Mouse (Mus musculus) limb, embryonic 14.5 days (tissue): ENCODE data around the gene Hectd4. TPM values are rescaled to one million over a fixed set of nuclear protein-coding genes. Genes with fewer than 3 reads are reported as not detected.

ENCODE experiments used
- ATAC-seq: fragments of 200-750 bp; cut with Nextera tagmentation; 2 replicates; pipeline ENCODE4 v1.8.0; 2017; ENCODE audit warnings: low read depth, moderate number of reproducible peaks, moderate TSS enrichment; ENCODE audit not compliant: low FRiP score
- DNase-seq: peaks from one replicate; pipeline ENCODE4 v3.0.0-alpha.2; 2015; ENCODE audit warnings: low spot score
- H3K27ac ChIP-seq: fragments of 300-500 bp; sonication (generic); replicated peaks from 2 replicates; pipeline ENCODE4 v1.5.1; 2014; ENCODE audit warnings: low read depth, mild to moderate bottlenecking, low read length, moderate library complexity, mixed read lengths
- H3K27me3 ChIP-seq: fragments of 300-500 bp; sonication (generic); 2 replicates; pipeline ENCODE4 v1.6.1; 2014; ENCODE audit warnings: low read length, mixed read lengths; ENCODE audit not compliant: control insufficient read depth, insufficient read depth
- H3K36me3 ChIP-seq: fragments of 300-500 bp; sonication (generic); 2 replicates; pipeline ENCODE4 v1.6.1; 2014; ENCODE audit warnings: mild to moderate bottlenecking, low read length, moderate library complexity, mixed read lengths; ENCODE audit not compliant: control insufficient read depth, insufficient read depth
- H3K4me1 ChIP-seq: fragments of 300-500 bp; sonication (generic); 2 replicates; pipeline ENCODE4 v1.6.1; 2014; ENCODE audit warnings: antibody characterized with exemption, low read length, mixed read lengths; ENCODE audit not compliant: control insufficient read depth, insufficient read depth
- H3K4me2 ChIP-seq: fragments of 300-500 bp; sonication (generic); replicated peaks from 2 replicates; pipeline ENCODE4 v1.6.1; 2014; ENCODE audit warnings: low read depth, mild to moderate bottlenecking, low read length, moderate library complexity; ENCODE audit not compliant: severe bottlenecking
- H3K4me3 ChIP-seq: fragments of 300-500 bp; sonication (generic); replicated peaks from 2 replicates; pipeline ENCODE4 v1.5.1; 2014; ENCODE audit warnings: low read length
- H3K9ac ChIP-seq: fragments of 300-500 bp; sonication (generic); 2 replicates; pipeline ENCODE4 v1.6.1; 2014; ENCODE audit warnings: mild to moderate bottlenecking, low read depth, low read length, moderate library complexity; ENCODE audit not compliant: severe bottlenecking
- H3K9me3 ChIP-seq: fragments of 300-500 bp; sonication (generic); 2 replicates; pipeline ENCODE4 v1.6.1; 2016; ENCODE audit warnings: low read length; ENCODE audit not compliant: control insufficient read depth
- POLR2A ChIP-seq: fragments of 200-500 bp; IDR thresholded peaks from 2 replicates; pipeline ENCODE4 v1.8.0; 2012; ENCODE audit warnings: inconsistent platforms, mild to moderate bottlenecking, moderate library complexity, borderline replicate concordance; ENCODE audit not compliant: insufficient read depth, insufficient read length; ENCODE audit errors: extremely low read depth
- WGBS: fragments of 180-500 bp; shearing (Covaris S2); extraction: QIAGEN DNeasy Blood & Tissue Kit; methylation state at CpG from one replicate; pipeline ENCODE4 v1.1.7; 2014; 5-methylcytosine and 5-hydroxymethylcytosine counted together
- polyA plus RNA-seq, 2 experiments: library from polyadenylated mRNA; depleted of rRNA in 1 of 2; stranded (reverse) in 1 of 2; unstranded in 1 of 2; fragments of >200 nt; fragmentation: Nextera tagmentation in 1 of 2; extraction: Ambion mirVana in 1 of 2; gene quantifications; 2 replicates each; pipeline versions ENCODE4 v1.2.1 to v1.2.3; 2012 to 2014

Gene Hectd4
- polyA plus RNA-seq, 2 experiments = 7.0 to 15.2 TPM

DNA sequence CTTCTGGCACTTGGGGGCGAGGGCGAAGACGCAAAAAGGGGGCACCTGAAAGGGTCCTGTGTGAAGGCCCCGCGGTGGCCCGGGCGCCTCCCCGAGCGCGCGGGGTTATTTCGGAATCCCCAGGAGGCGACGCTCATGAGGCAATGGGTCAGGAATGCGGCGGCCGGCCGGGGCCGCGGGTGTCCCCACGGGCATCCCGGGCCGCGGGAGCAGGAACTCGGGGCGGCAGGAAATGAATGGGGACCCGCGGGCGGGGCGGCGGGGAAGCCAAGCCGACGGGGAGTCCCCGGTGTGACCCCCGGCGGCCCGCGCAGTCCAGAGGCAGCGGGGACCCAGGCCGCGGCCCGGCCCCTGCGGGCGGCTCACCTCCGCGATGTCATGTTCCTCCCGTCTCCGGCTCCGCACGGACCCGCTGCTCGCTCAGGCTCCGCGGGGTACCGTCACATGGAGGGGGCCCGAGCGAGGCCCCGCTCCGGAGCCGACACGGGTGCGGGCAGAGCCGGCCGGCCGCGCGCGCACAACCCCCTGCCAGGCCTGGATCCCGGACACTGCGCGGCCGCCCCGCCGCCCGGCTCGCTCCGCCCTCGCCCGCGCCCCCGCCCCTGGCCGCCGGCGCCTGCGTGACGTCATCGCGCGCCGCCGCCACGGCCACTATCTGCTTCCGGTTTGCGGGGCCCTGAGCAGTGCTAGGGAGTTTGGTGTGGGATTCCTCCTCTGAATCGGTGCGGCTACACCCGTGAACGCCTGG, 29.0 kb upstream of the Hectd4 start, which contains the start of gene Ptpn11:
TSS of gene Ptpn11 (minus strand) at position 562 of the 748 bp plus-strand sequence.
- peaks cover 9% of the 10 kb centered on the region for H3K4me1 ChIP-seq
- peak within 1 kb of the TSS; percentile 57 for H3K4me2 ChIP-seq
- no peaks in the 10 kb centered on the region for H3K36me3 ChIP-seq
- DNase-seq (peak; percentile 80), ATAC-seq (peak; percentile 97)
- TF ChIP-seq POLR2A = peak; percentile 28; the same call in 1 of the 2 replicates
- H3K4me3 ChIP-seq = peak within 1 kb of the TSS; percentile 96
- H3K27ac ChIP-seq = peak within 1 kb of the TSS; percentile 80
- WGBS = under 1% methylated on average over 47 of the region's 98 CpGs
- H3K9me3 ChIP-seq = no peaks in the 10 kb centered on the region
- H3K27me3 ChIP-seq = no peaks in the 10 kb centered on the region
- peak within 1 kb of the TSS; percentile 89 for H3K9ac ChIP-seq

DNA sequence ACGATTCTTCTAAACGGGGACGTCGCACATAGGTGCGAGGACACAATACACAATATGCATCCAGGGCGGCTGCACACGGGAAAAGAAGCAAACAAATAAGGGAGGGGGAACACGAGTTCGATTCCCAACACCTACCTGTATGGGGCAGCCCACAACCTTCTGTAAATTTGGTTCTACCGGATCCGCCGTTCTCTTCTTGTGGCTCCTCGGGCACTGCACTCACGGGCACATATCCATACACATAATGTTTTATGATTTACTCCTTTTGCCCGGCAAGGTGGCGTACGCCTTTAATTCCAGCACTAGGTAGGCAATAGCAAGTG, 28.5 kb upstream of the Hectd4 start:
- peaks cover 7% of the 10 kb centered on the region for H3K4me1 ChIP-seq
- peak overlapping the region; percentile 80 for H3K27ac ChIP-seq
- H3K27me3 ChIP-seq = no peaks in the 10 kb centered on the region
- peak overlapping the region; percentile 96 for H3K4me3 ChIP-seq
- H3K9ac ChIP-seq = peak overlapping the region; percentile 89
- H3K9me3 ChIP-seq = no peaks in the 10 kb centered on the region
- no peak for TF ChIP-seq POLR2A
- 10% methylated on average over 17 of the region's 17 CpGs for WGBS
- ATAC-seq = peak; percentile 45
- H3K4me2 ChIP-seq = peak overlapping the region; percentile 57
- H3K36me3 ChIP-seq = no peaks in the 10 kb centered on the region
- peak; percentile 3 for DNase-seq

DNA sequence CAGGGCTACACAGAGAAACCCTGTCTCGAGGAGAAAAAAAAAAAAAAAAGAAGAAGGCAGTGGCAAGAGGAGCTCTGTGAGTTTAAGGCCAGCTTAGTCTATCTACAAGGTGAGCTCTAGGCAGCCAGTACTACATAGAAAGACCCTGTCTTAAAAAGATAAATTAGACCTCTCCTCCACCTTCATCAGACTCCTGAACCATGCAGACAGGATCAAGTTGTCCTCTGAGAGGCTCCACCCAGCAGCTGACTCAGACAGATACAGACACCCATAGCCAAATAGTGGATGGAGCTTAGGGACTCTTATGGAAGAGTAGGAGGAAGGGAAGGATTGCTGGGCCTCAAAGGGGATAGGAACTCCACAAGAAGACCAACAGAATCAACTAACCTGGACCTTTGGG, 25.8 kb upstream of the Hectd4 start:
- TF ChIP-seq POLR2A = no peak
- no peak for ATAC-seq
- Histone ChIP-seq H3K9ac (no peak overlapping the region), H3K27ac (no peak overlapping the region), H3K4me3 (no peak overlapping the region), H3K4me2 (no peak overlapping the region), H3K27me3 (no peaks in the 10 kb centered on the region), H3K9me3 (no peaks in the 10 kb centered on the region), H3K4me1 (peaks cover 5% of the 10 kb centered on the region), H3K36me3 (no peaks in the 10 kb centered on the region)
- 31% methylated on average over 1 of the region's 1 CpGs for WGBS
- no peak for DNase-seq

DNA sequence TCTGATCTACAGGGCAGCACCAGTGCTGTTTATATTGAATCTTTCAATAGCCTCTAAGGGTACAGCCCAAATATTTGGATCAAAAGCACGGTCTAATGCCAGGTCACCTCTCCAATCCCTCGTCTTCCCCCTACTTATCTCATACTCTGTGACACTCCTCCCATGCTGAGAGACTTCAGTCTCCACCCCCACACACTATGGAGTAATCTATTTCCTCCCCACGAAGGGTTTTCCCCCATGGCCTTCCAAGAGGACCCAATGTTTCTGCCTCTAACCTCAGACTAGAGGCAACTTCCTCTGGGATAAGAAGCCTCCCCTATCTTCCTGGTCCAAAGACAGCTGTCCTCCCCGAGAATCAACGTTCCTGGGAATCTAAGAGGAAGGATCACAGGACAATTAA, 23.3 kb upstream of the Hectd4 start:
- ATAC-seq (no peak), DNase-seq (no peak)
- H3K36me3 ChIP-seq = no peaks in the 10 kb centered on the region
- no peak overlapping the region for H3K27ac ChIP-seq
- no peaks in the 10 kb centered on the region for H3K4me1 ChIP-seq
- no peaks in the 10 kb centered on the region for H3K27me3 ChIP-seq
- TF ChIP-seq POLR2A = no peak
- no peaks in the 10 kb centered on the region for H3K9me3 ChIP-seq
- H3K9ac ChIP-seq = no peak overlapping the region
- 44% methylated on average over 5 of the region's 5 CpGs for WGBS
- H3K4me2 ChIP-seq = no peak overlapping the region
- no peak overlapping the region for H3K4me3 ChIP-seq

DNA sequence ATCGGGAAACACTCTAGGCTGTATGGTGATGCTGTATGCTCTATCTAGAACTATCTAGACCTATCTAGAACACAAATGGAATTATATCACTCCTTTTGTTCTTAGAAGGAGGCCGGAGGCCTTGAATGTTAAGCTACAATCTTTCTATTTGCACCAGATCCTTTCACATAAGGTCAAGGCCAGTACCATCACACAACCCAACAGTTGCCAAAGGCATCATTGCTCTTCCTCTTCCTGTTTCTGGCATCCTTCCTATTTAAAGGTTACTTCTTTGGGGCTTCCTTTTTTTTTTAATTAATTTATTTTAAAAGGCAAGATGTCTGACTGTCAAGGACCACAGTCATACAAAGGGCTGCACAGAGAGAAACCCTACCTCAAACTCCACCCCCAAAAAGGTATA, 22.7 kb upstream of the Hectd4 start:
- Histone ChIP-seq H3K9ac (no peak overlapping the region), H3K27me3 (no peaks in the 10 kb centered on the region), H3K4me1 (no peaks in the 10 kb centered on the region), H3K36me3 (no peaks in the 10 kb centered on the region), H3K9me3 (no peaks in the 10 kb centered on the region), H3K27ac (no peak overlapping the region), H3K4me2 (no peak overlapping the region), H3K4me3 (no peak overlapping the region)
- DNase-seq (no peak), ATAC-seq (no peak)
- WGBS = 85% methylated on average over 2 of the region's 2 CpGs
- TF ChIP-seq POLR2A = no peak

DNA sequence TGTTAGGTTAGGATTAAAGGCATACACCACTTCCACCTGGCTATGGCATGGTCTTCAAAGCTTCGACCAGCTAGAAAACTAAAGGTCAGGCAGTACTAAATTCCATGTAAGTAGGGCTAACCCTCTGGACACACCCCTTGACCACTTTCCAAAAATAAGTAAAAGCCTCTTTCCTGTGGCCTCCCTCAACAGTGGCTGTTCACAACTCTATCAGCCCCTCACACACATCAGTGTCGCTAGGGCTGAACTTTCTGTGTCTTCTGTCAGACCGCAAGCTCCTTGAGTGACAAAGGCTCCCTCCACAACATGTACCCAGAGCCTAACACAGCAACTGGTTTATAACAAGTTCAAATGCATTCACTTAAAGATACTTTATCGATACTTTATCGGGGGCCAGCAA, 21.6 kb upstream of the Hectd4 start:
- TF ChIP-seq POLR2A = no peak
- no peak for DNase-seq
- 86% methylated on average over 5 of the region's 5 CpGs for WGBS

More for the DNA sequence above, 21.6 kb upstream of the Hectd4 start:
- Histone ChIP-seq H3K4me2 (no peak overlapping the region), H3K27me3 (no peaks in the 10 kb centered on the region), H3K36me3 (no peaks in the 10 kb centered on the region), H3K4me3 (no peak overlapping the region), H3K27ac (no peak overlapping the region), H3K4me1 (no peaks in the 10 kb centered on the region), H3K9ac (no peak overlapping the region), H3K9me3 (no peaks in the 10 kb centered on the region)
- no peak for ATAC-seq
